Mouse (Mus musculus) embryonic facial prominence, embryonic 14.5 days (tissue): ENCODE data around the gene Copz2. TPM values are rescaled to one million over a fixed set of nuclear protein-coding genes. Genes with fewer than 3 reads are reported as not detected.

ENCODE experiments used
- ATAC-seq: fragments of 200-750 bp; cut with Nextera tagmentation; 2 replicates; pipeline ENCODE4 v1.8.0; 2017; ENCODE audit warnings: low read depth, moderate number of reproducible peaks, moderate TSS enrichment
- DNase-seq: peaks from one replicate; pipeline ENCODE4 v3.0.0-alpha.2; 2015; ENCODE audit warnings: low spot score
- H3K27ac ChIP-seq: fragments of 300-500 bp; sonication (generic); replicated peaks from 2 replicates; pipeline ENCODE4 v1.5.1; 2014; ENCODE audit warnings: low read depth, mild to moderate bottlenecking, low read length, moderate library complexity
- H3K27me3 ChIP-seq: fragments of 300-500 bp; sonication (generic); replicated peaks from 2 replicates; pipeline ENCODE4 v1.6.1; 2014; ENCODE audit warnings: low read length; ENCODE audit not compliant: control insufficient read depth, insufficient read depth
- H3K36me3 ChIP-seq: fragments of 300-500 bp; sonication (generic); 2 replicates; pipeline ENCODE4 v1.6.1; 2014; ENCODE audit warnings: low read length, mixed read lengths; ENCODE audit not compliant: control insufficient read depth, insufficient read depth
- H3K4me1 ChIP-seq: fragments of 300-500 bp; sonication (generic); 2 replicates; pipeline ENCODE4 v1.6.1; 2014; ENCODE audit warnings: antibody characterized with exemption, low read length; ENCODE audit not compliant: control insufficient read depth, insufficient read depth
- H3K4me2 ChIP-seq: fragments of 300-500 bp; sonication (generic); 2 replicates; pipeline ENCODE4 v1.6.1; 2014; ENCODE audit warnings: low read depth, mild to moderate bottlenecking, low read length, moderate library complexity, mixed read lengths
- H3K4me3 ChIP-seq: fragments of 300-500 bp; sonication (generic); 2 replicates; pipeline ENCODE4 v1.5.1; 2014; ENCODE audit warnings: low read depth, mild to moderate bottlenecking, low read length
- H3K9ac ChIP-seq: fragments of 300-500 bp; sonication (generic); 2 replicates; pipeline ENCODE4 v1.6.1; 2014; ENCODE audit warnings: low read depth, mild to moderate bottlenecking, low read length, moderate library complexity, mixed read lengths
- H3K9me3 ChIP-seq: fragments of 300-500 bp; sonication (generic); 2 replicates; pipeline ENCODE4 v1.6.1; 2016; ENCODE audit warnings: low read length; ENCODE audit not compliant: control insufficient read depth
- WGBS: fragments of 180-500 bp; shearing (Covaris S2); extraction: QIAGEN DNeasy Blood & Tissue Kit; methylation state at CpG from one replicate; pipeline ENCODE4 v1.1.7; 2014; 5-methylcytosine and 5-hydroxymethylcytosine counted together
- polyA plus RNA-seq: library from polyadenylated mRNA; unstranded; fragments of >200 nt; fragmentation: Nextera tagmentation; extraction: Ambion mirVana; gene quantifications from 2 replicates; pipeline ENCODE4 v1.2.1, GENCODE M21; 2014

Gene Copz2
- polyA plus RNA-seq, 1 experiment from 2014 or later, result 237 TPM

DNA sequence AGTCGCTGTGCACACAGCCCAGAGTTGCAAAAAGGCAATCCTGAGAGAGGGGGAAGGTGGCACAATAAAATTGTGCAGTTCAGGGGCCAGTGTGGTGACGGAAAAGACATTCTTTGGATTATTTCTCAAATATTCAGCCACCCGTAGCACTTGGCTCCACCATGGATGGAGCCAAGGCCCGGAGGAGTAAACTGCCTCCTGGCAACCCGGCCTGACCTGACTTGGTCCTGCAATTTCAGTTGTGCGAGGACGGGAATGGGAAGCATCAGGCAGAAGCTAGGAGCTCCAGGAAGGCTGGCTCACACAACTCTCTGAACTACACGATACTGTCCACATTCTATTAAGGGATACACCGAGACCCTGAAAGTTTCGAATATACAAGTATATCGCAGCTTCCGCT is 12.9 kb downstream of the Copz2 start:
- 65% methylated on average over 12 of the region's 12 CpGs for WGBS
- Histone ChIP-seq H3K36me3 (peaks cover under 1% of the 10 kb centered on the region; the same call in 1 of the 2 replicates), H3K4me3 (peak overlapping the region; percentile 40; the same call in 1 of the 2 replicates), H3K9ac (0 out of 2 replicates have a peak overlapping the region, but pooled peaks have one; percentile 30), H3K27ac (peak overlapping the region; percentile 52; the same call in 1 of the 2 replicates), H3K27me3 (no peaks in the 10 kb centered on the region), H3K4me2 (peak overlapping the region; percentile 87), H3K9me3 (no peaks in the 10 kb centered on the region), H3K4me1 (peaks cover 17% of the 10 kb centered on the region)
- ATAC-seq (no peak), DNase-seq (no peak)

DNA sequence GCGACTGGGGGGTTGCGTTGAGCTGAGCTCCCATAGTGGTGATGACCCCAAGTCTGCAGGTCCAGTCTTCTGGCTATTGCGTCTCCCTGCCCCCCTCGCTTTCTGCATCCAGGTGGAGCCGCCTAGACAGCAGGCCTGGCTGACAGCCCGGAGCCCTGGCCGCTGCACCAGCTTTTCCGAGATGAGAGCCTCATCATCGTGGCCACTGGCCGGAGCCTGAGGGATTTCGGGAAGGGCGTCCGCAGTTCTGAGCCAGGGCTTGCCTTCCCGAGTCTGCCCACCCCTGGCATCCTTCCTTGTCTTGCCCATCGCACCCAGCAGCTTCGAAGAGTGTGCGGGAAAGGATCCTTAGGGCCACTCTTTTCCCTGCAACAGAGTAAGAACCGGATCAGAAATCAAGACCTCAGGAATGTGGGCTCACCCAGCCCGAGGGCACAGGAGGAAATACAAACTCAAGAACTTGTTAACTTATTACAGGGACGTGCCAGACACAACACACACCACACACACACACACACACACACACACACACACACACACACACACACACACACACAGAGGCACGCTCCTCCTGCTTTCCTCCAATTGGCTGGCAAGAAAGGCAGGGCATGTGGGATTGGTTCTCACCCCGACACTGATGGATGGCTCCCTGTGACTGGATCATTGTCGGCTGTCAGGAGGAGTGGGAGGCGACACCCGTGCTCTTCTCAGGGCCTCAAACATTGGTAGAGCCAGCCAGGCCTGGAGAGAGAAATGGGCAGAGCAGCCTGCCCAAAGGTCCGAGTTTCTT is 13.7 kb downstream of the Copz2 start:
- H3K9me3 ChIP-seq, result no peaks in the 10 kb centered on the region
- peak overlapping the region; percentile 32 for H3K4me2 ChIP-seq
- H3K4me3 ChIP-seq, result no peak overlapping the region
- no peaks in the 10 kb centered on the region for H3K27me3 ChIP-seq
- peaks cover 17% of the 10 kb centered on the region for H3K4me1 ChIP-seq
- ATAC-seq, result peak; percentile 48; the same call in 1 of the 2 replicates
- H3K36me3 ChIP-seq, result no peaks in the 10 kb centered on the region
- H3K27ac ChIP-seq, result peak overlapping the region; percentile 52
- WGBS, result 16% methylated on average over 25 of the region's 26 CpGs
- H3K9ac ChIP-seq, result no peak overlapping the region; the same call in 1 of the 2 replicates
- DNase-seq, result peak; percentile 88

DNA sequence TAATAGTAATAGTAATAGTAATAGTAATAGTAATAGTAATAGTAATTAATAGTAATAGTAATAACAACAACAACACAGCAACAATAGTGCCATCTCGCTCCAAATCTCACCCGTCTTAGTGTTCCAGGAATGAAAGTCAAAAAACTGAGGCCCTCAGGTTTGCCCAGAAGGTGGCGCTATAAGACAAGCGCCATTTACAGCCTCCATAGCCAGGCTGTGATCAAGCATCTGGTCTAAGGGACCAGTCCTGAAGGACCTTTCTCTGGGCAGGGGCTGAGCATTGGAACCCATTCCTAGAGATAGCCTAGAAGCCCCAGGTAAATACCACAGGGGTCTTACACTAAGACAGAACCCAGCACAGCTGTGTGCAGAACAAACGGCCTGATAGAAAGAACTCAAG is 17.5 kb downstream of the Copz2 start:
- H3K4me2 ChIP-seq, result no peak overlapping the region
- ATAC-seq (0 out of 2 replicates have a peak, but pooled peaks have one; percentile 20), DNase-seq (peak; percentile 72)
- no peaks in the 10 kb centered on the region for H3K9me3 ChIP-seq
- H3K36me3 ChIP-seq, result no peaks in the 10 kb centered on the region
- H3K9ac ChIP-seq, result no peak overlapping the region
- H3K27me3 ChIP-seq, result no peaks in the 10 kb centered on the region
- H3K27ac ChIP-seq, result no peak overlapping the region
- H3K4me1 ChIP-seq, result peaks cover 10% of the 10 kb centered on the region; the same call in 1 of the 2 replicates
- WGBS, result 11% methylated on average over 5 of the region's 5 CpGs
- H3K4me3 ChIP-seq, result no peak overlapping the region

DNA sequence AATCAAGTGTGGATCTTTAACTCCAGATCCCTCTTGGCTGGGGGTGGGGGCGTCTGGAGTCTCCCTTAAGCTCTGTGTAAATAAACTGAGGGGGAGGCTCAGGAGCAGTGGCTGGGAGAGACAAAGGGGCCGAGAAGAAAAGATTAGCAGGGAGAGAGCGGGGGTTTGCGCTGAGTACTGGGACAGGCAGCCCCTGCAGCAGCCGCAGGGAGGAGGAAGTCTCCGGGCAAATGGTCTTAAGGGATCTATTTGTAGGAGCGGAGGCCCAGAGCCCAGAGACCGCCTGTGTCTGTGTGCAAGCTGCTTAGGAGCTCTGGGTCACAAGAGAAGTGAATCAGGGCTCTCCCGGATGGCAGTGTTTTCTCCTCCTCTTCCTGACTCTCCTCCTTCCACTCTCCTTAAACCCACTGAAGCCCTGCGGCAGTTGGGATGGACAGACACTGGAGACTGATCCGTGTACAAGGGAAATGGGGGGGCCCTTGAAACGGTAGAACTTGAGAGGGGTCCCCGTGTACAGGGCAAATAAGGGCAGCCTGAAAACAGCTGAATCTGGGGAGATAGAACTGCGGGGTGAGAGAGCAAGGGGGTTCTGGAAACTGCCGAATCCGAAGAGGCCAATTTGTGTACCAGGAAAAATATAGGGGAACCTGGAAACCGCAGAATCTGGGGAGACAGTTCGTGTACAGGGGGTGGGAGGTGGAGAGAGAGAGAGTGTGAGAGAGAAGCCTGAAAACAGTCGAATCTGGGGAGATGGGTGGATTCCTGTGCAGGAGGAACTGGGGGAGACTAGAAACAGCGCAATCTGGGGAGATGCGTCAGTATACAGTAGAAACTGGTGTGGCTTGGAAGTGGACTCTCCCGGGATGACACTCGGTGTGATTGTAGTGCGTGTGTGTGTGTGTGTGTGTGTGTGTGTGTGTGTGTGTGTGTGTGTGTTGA is 23.0 kb downstream of the Copz2 start:
- Histone ChIP-seq H3K4me1 (peaks cover 31% of the 10 kb centered on the region), H3K36me3 (no peaks in the 10 kb centered on the region), H3K27me3 (0 out of 2 replicates have a peak, but pooled peaks cover 3% of the 10 kb centered on the region), H3K4me3 (peak overlapping the region; percentile 10; the same call in 1 of the 2 replicates), H3K27ac (peak overlapping the region; percentile 74), H3K9me3 (no peaks in the 10 kb centered on the region), H3K4me2 (peak overlapping the region; percentile 38), H3K9ac (peak overlapping the region; percentile 51)
- 7% methylated on average over 21 of the region's 24 CpGs for WGBS
- peak; percentile 60 for ATAC-seq
- DNase-seq, result peak; percentile 83

DNA sequence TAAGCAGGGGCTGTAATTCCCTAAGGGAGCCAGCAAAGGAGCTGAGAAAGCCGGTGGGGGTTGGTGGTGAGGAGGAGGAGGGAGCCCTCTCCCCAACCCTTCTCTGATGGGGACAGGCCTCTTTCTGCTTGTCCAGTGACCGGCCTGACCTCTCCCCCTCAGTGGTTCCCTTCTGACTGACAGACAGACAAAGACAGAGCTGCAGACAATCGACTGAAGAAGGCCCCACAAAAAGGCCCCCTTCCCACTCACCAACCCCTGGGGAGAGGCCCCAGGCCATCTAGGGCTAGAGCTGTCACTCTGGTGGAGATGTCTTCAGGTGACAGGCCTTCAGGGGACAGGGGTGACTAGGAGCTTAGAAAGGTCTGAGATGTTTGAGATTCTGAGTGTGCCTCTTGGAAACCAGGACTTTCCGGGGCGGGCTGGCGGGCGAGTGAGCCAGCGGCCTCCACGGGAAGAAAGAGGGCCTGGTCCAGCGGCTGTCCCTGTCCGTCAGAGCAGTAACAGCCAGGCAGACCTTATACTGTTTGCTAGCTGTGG is 24.0 kb downstream of the Copz2 start:
- 27% methylated on average over 11 of the region's 11 CpGs for WGBS
- Histone ChIP-seq H3K4me1 (peaks cover 31% of the 10 kb centered on the region), H3K9me3 (no peaks in the 10 kb centered on the region), H3K4me2 (peak overlapping the region; percentile 38; the same call in 1 of the 2 replicates), H3K27ac (peak overlapping the region; percentile 74), H3K36me3 (no peaks in the 10 kb centered on the region), H3K27me3 (0 out of 2 replicates have a peak, but pooled peaks cover 3% of the 10 kb centered on the region), H3K4me3 (no peak overlapping the region), H3K9ac (peak overlapping the region; percentile 51)
- ATAC-seq (no peak; the same call in 1 of the 2 replicates), DNase-seq (peak; percentile 56)

DNA sequence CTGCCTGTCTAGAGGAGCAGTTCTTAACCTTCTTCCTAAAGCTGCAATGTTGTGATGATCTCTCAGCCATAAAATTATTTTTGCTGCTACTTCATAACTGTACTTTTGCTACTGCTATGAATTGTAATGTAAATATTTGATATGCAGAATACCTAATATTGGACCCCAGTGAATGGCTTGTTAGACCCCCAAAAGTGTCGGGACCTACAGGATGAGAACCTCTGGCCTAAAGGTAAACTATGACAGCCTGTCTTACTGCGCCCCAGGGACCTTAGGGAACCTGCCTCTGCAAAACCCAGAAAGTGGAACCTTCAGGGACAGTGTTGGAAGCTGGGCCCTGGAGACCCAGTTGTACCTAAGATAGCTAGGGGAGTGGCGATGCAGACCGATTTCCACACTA is 25.6 kb downstream of the Copz2 start:
- Histone ChIP-seq H3K4me1 (peaks cover 31% of the 10 kb centered on the region), H3K9me3 (no peaks in the 10 kb centered on the region), H3K4me2 (peak overlapping the region; percentile 86), H3K4me3 (peak overlapping the region; percentile 38), H3K36me3 (no peaks in the 10 kb centered on the region), H3K27me3 (0 out of 2 replicates have a peak, but pooled peaks cover 3% of the 10 kb centered on the region), H3K9ac (peak overlapping the region; percentile 50), H3K27ac (peak overlapping the region; percentile 65; the same call in 1 of the 2 replicates)
- DNase-seq (no peak), ATAC-seq (no peak)
- WGBS, result 15% methylated on average over 4 of the region's 4 CpGs

DNA sequence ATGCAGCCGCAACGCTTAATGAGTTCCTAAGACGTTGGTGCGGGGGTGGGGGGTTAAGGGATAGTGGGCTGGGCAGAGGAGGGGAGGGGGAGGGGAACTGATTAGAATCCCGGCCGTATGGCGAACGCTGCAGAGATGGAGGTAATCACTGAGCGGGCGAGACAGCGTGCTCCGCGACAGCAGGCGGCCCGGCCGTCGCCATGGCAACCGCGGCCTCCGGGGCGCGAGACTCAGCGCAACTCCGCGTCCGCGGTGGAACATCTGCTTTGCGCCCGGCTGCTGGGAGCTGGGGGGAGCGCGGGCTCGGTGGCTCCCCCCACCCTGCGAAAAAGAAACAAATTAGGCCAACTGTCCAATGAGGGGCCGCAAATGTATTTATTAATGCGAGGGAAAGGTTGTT is 26.1 kb downstream of the Copz2 start:
- peak overlapping the region; percentile 50 for H3K9ac ChIP-seq
- DNase-seq, result peak; percentile 93
- no peaks in the 10 kb centered on the region for H3K36me3 ChIP-seq

More for the DNA sequence above, 26.1 kb downstream of the Copz2 start:
- peak overlapping the region; percentile 86 for H3K4me2 ChIP-seq
- H3K9me3 ChIP-seq, result no peaks in the 10 kb centered on the region
- ATAC-seq, result peak; percentile 86
- H3K27me3 ChIP-seq, result 0 out of 2 replicates have a peak, but pooled peaks cover 3% of the 10 kb centered on the region
- 0% methylated on average over 28 of the region's 35 CpGs for WGBS
- H3K4me1 ChIP-seq, result peaks cover 31% of the 10 kb centered on the region
- peak overlapping the region; percentile 38 for H3K4me3 ChIP-seq
- peak overlapping the region; percentile 76 for H3K27ac ChIP-seq
